Mouse (Mus musculus): Measurements from ENCODE around the gene Pdcd7. TPM values are rescaled to one million over a fixed set of nuclear protein-coding genes. Genes with fewer than 3 reads are reported as not detected.

Gene Pdcd7
- polyA plus RNA-seq, 1 experiment, result 15.3 TPM

- DNase-seq (ENCODE audit: low read depth), result peak; percentile 79
- TF ChIP-seq CTCF (IDR thresholded peaks at IDR 0.05; ENCODE audit: borderline replicate concordance, extremely low read depth, insufficient read depth, insufficient read length), result no peak
- TF ChIP-seq POLR2A (IDR thresholded peaks at IDR 0.05; ENCODE audit: borderline replicate concordance, extremely low read depth, insufficient read depth, insufficient read length, poor library complexity, severe bottlenecking), result no peak
Measured at GRCm38 (mm10) chr9:65404331-65405183, 58.7 kb downstream of the Pdcd7 start.

DNA sequence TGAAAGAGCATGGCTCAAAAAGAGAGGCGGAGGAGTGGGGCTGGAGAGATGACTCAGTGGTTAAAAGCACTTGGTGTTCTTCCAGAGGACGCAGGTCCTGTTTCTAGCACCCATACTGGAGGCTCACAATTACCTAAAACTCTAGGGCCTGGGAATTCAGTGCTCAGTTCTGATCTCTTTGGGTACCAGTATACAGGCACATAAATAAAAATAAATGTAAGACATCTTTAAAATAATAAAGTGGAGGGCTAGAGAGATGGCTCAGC lies 59.2 kb downstream of the Pdcd7 start:
- no peak for TF ChIP-seq POLR2A (IDR thresholded peaks at IDR 0.05; ENCODE audit: borderline replicate concordance, extremely low read depth, insufficient read depth, insufficient read length, poor library complexity, severe bottlenecking)
- TF ChIP-seq CTCF (IDR thresholded peaks at IDR 0.05; ENCODE audit: borderline replicate concordance, extremely low read depth, insufficient read depth, insufficient read length), result no peak
- no peak for DNase-seq (ENCODE audit: low read depth)

DNA sequence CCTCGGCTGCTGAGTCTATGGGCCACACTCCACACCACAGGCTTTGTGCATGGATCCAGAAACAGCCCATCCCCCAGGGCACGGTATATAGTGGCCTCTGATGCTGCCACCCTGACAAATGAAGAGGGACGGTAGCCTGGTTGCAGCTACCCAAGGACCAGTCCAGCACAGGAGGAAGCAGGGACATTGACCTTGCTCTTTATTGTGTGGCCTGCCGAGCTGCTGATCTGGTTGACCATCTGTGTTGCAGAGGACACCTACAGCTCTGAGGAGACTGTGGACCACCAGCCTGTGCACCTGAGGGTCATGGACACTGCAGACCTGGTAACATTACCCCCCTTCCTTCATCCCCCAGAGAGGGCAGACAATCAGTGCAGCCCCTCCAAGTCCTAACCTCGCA lies 61.4 kb downstream of the Pdcd7 start:
- TF ChIP-seq CTCF (IDR thresholded peaks at IDR 0.05; ENCODE audit: borderline replicate concordance, extremely low read depth, insufficient read depth, insufficient read length) (no peak), POLR2A (IDR thresholded peaks at IDR 0.05; ENCODE audit: borderline replicate concordance, extremely low read depth, insufficient read depth, insufficient read length, poor library complexity, severe bottlenecking) (no peak)
- DNase-seq (ENCODE audit: low read depth), result no peak

DNA sequence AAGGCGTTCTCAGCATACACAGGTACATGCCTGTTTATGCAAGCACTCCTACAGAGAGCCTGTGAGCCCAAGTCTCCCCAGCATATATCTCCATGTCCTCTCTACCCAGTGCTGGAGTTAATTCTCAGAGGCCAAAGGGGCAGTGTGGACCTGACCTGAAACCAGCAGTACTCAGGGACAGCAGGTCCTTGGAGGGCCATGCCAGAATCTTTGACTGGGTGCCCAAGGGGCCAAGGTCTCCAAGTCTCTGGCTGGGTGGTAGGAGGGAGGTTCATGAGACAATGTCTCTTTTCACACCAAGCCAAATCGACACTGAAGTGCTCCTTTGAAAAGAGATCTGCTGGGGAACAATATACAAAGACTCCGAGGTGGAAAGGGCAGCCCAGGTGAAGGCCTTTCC lies 62.0 kb downstream of the Pdcd7 start:
- no peak for TF ChIP-seq CTCF (IDR thresholded peaks at IDR 0.05; ENCODE audit: borderline replicate concordance, extremely low read depth, insufficient read depth, insufficient read length)
- no peak for TF ChIP-seq POLR2A (IDR thresholded peaks at IDR 0.05; ENCODE audit: borderline replicate concordance, extremely low read depth, insufficient read depth, insufficient read length, poor library complexity, severe bottlenecking)
- DNase-seq (ENCODE audit: low read depth), result no peak

DNA sequence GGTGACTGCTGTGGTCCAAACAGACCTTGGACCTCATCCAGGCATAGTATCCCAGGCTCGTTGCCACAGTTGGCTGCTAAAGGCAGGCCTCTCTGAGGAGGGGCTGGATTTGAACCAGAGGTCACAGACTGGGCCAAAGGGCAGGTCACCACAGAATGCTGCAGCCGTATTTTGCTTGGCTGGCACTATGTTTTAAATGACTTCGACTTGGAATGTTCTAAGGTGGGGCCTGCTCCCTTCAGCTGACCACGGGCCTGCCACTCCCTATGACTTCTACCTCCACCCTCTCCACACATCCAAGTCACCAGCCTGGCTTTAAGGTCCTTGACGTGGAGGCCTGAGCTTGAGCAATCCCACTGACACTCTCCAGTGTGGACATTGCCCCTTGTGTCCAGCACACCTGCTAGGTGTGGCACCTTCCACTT lies 63.0 kb downstream of the Pdcd7 start:
- TF ChIP-seq CTCF (IDR thresholded peaks at IDR 0.05; ENCODE audit: borderline replicate concordance, extremely low read depth, insufficient read depth, insufficient read length), result no peak
- TF ChIP-seq POLR2A (IDR thresholded peaks at IDR 0.05; ENCODE audit: borderline replicate concordance, extremely low read depth, insufficient read depth, insufficient read length, poor library complexity, severe bottlenecking), result no peak
- DNase-seq (ENCODE audit: low read depth), result no peak

Other genes starting within 250 kb of the Pdcd7 start
- gene Igdcc4, start 244.6 kb upstream of the Pdcd7 start, polyA plus RNA-seq (2012; rRNA removed), result 26.2 and 33.3 TPM in 2 replicates
- gene Igdcc3, start 204.9 kb upstream of the Pdcd7 start, polyA plus RNA-seq (2012; rRNA removed), result 15.0 and 19.6 TPM in 2 replicates
- 5.8 and 6.2 TPM in 2 replicates for gene Parp16, start 150.8 kb upstream of the Pdcd7 start, polyA plus RNA-seq (2012; rRNA removed)
- gene Cilp, start 80.9 kb upstream of the Pdcd7 start, polyA plus RNA-seq (2012; rRNA removed), result 0.18 and 0.31 TPM in 2 replicates
- 18.0 and 20.1 TPM in 2 replicates for gene Clpx, start 51.8 kb upstream of the Pdcd7 start, polyA plus RNA-seq (2012; rRNA removed)
- 6.8 and 10.3 TPM in 2 replicates for gene Ubap1l, start 14.9 kb downstream of the Pdcd7 start, polyA plus RNA-seq (2012; rRNA removed)
- gene Kbtbd13, start 45.5 kb downstream of the Pdcd7 start, polyA plus RNA-seq (2012; rRNA removed), result 0.57 and 0.66 TPM in 2 replicates
- 7.1 and 8.0 TPM in 2 replicates for gene Rasl12, start 52.4 kb downstream of the Pdcd7 start, polyA plus RNA-seq (2012; rRNA removed)
- not detected in 2 replicates for gene Slc51b, start 76.9 kb downstream of the Pdcd7 start, polyA plus RNA-seq (2012; rRNA removed)
- 19.9 and 22.9 TPM in 2 replicates for gene Mtfmt, start 89.7 kb downstream of the Pdcd7 start, polyA plus RNA-seq (2012; rRNA removed)
- 58.8 and 62.0 TPM in 2 replicates for gene Spg21, start 114.8 kb downstream of the Pdcd7 start, polyA plus RNA-seq (2012; rRNA removed)
- gene Ankdd1a, start 174.1 kb downstream of the Pdcd7 start, polyA plus RNA-seq (2012; rRNA removed), result 1.2 and 2.1 TPM in 2 replicates
- gene Plekho2, start 233.9 kb downstream of the Pdcd7 start, polyA plus RNA-seq (2012; rRNA removed), result 5.9 TPM in 2 replicates
- 7.7 TPM in 2 replicates for gene Pif1, start 241.1 kb downstream of the Pdcd7 start, polyA plus RNA-seq (2012; rRNA removed)